Mouse (Mus musculus): ENCODE measurements around the gene Cdca4.

GRCm38 (mm10) chr12:112840209-112841086 is 11.2 kb upstream of the Cdca4 start:
- no peak for TF ChIP-seq GATA1 (IDR thresholded peaks at IDR 0.05; ENCODE audit: low read length)
- TF ChIP-seq TAL1 (IDR thresholded peaks at IDR 0.05; ENCODE audit: low read length): no peak
